Mouse (Mus musculus): ENCODE measurements around the gene Gm17662.
A peak's percentile ranks its signal among the peaks of the same experiment; 100 is the strongest.

Gene Gm17662

DNA sequence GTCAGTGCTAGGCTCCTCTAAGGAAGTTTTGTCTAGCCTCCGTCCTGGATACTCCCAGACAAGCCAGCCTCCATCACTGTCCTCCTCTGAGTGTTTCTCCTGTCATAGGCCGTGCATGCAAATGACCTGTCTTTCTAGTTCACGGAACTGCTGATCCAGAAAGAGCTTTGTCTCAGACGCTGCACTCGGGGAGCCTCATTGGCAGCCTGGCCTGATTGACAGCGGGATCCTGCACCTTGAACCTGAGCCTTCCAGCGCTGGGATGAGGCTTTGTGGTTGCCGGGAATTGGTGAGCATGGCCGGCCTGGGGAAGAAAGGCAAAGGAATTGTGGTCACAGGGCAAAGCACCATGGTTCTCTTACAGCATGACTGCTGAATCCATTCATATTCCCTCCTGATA is 30.4 kb downstream of the Gm17662 start:
- DNase-seq (ENCODE audit: low read depth, low spot score): no peak

DNA sequence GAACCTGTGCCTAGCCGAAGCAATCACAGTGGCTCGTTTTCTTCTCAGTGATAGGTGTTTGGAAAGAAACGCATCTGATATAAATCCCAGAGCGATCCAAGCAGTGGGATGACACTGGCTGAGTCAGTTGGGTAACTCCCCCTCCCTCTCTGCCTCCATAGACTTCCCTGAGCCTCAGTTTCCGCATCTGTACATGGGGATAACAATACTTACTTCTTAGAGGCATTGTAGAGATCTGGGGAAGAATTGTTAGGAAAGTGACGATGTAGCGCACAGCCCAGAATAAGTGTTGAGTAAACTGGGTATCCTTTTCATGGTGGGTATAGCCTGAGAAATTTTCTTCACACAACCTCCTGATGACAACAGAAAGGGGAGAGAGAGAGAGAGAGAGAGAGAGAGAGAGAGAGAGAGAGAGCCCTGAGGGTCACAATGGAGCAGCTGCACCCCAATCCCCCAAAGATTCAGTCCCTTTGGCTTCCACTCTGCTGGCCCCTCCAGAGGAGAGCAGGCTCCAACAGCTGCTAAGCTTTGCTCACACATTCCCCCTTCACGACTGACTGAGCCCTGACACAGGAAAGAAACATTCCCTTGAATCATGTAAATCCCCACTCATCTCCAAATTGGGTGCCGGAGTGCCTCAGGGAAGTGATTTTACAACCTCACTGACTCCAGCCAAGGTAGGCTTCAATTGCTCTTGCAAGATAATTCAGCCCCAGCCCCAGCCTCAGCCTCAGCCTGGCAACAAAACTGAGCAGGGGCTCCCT is 31.6 kb downstream of the Gm17662 start:
- no peak for DNase-seq (ENCODE audit: low read depth, low spot score)

DNA sequence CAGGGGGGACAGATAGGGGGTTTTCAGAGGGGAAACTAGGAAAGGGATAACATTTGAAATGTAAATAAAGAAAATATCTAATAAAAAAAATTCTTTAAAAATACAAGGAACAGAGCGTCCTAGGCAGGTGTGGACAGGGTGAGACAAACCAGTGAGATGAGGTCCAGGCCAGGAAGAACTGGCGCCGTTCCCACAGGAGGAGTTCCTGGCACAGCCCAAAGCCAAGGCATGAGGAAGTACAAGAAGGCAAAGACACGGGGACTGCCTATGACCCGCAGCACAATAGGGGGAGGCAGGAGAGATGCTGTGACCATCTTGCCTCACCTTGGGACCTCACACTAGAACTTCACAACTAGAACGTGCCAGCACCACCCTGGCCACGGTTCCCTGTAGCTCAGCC is 34.6 kb downstream of the Gm17662 start:
- no peak for DNase-seq (ENCODE audit: low read depth, low spot score)

DNA sequence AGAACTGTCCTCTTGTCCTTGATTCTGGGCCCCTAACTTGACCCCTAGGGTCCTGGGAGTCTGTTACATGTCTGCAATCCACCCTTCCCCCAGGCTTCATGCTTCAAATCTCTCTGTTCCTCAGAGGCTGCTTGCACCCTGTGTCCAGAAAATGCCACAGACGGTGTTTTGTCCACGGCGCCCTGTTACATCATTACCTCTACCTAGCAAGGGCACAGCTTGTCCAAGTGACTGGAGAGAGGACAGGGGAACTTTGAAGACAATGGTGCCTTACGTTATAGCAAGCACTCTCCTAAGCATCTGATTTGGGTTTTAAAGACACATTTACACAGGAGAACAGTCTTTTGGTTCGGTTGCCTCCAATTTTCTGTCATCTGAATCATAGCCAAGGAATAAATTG is 36.5 kb downstream of the Gm17662 start:
- DNase-seq (ENCODE audit: low read depth, low spot score): no peak

DNA sequence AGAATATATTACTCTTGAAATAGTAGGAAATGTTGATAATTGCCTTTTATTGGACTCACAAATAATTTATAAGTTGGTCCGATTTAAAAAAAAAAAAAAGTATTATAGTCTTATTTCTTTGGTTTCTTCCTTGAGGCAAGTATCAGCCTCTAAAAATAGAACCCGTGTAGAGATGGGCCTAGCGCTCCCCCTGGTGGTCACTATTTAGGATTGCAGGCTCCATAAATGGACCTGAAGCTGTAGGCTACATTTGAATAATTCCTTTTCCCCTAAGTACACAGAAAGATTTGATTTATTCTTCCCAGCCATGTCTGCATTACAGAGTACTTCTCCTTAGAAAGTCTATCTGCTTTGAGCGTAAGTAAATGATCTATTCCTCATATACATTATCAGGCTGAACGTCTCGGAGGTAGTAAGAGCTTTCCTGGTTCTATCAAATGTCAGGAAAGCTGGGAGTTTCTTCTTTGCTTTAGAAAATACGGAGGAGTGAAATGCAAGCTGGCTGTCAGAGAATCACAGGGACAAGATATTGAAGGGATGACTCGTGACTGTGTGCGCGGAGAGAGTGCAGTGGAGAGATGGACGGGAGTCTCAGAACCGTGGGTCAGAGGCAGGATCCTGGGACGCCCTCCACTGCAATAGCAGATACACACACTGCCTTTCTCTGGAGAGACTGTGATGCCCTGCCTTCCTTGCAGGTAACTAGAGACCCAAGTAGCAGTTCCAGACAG is 37.0 kb downstream of the Gm17662 start:
- DNase-seq (ENCODE audit: low read depth, low spot score): peak; percentile 43

DNA sequence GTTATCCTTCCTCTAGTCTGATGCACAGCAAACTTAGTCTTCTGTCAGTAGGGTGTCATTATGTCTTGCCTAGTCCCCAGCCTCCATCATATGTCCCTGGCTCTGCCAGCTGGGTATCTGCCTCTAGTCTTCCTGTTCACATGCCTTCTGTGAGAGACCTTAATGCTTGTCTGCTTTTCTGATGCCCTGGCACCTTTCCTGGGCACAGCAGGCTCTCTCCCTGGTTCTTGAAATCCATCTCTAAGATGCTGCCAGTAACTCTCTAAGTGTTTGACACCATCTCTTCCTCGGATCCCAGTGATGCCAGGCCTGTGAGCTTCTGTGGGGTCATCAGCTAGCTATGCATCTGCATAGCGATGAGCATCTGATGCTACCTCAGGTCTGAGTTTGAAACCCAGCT is 45.7 kb downstream of the Gm17662 start:
- no peak for DNase-seq (ENCODE audit: low read depth, low spot score)

DNA sequence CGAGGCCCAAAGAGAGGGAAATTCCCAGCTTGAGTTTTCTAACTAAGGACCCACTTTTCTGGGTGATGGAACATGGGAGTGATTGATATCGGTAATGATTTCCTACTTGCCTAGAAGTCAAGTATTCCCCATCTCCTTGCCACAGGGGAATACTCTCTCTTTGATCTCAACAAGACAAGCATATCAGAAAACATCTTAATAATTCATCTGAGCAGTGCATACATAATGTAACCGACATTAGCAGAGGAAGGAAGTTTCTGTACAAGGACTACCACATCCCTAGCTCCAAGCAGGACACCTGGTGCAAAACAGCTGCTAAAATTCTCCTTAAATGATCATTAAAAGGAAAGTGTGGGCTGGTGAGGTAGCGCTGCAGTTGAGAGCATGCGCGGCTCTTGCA is 47.9 kb downstream of the Gm17662 start:
- DNase-seq (ENCODE audit: low read depth, low spot score): no peak

Data from skeletal muscle tissue, adult 2 months (tissue).